Comparison of ENCODE assay signal across 10 mouse cellular contexts in the genomic region with DNA sequence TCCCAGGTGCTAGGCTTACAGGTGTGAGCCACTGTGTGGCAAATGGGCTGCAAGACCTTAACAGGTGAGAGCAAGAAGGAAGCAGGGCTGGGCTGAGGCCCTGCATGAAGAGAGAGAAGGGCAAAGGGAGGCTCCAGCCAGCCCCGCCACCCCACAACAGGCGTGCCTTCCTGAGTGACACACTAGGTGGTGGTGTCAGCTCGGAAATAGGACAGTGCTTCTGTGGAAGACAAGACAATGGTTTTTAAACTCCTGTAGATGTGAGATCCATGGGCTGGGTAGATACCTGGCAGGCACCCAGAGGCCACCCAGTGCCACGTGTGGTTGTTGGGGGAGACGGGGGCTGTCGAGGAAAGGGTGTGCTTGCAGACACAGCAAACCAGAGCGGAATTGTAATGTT. TPM values are rescaled to one million over a fixed set of nuclear protein-coding genes. Genes with fewer than 3 reads are reported as not detected.
DNase-seq lines count a peak whose midpoint lies in the region; ATAC-seq lines count a peak whose summit lies in the region.
"Had no signal": no experiment of that assay in that cellular context is flagged by ENCODE, and none has a peak within 500 bp of the region (broad histone marks: within the 10 kb centered on the region; RNA-seq: fewer than 3 reads in every experiment).

No protein-coding gene starts in this region.

- WGBS in intestine, embryonic 16.5 days = 68% methylated on average over 7 of the region's 7 CpGs
- WGBS in lung, embryonic 16.5 days = 70% methylated on average over 7 of the region's 7 CpGs

- H3K27ac ChIP-seq in intestine, embryonic 16.5 days (ENCODE audit: low read length) = no peak overlapping the region
- no peak overlapping the region for H3K27ac ChIP-seq in lung, embryonic 16.5 days (ENCODE audit: low read length)
- H3K27ac ChIP-seq: forebrain, embryonic 12.5 days had no signal

- H3K36me3 ChIP-seq in intestine, embryonic 16.5 days (ENCODE audit: control insufficient read depth, insufficient read depth, low read length) = no peaks in the 10 kb centered on the region
- no peaks in the 10 kb centered on the region for H3K36me3 ChIP-seq in lung, embryonic 16.5 days (ENCODE audit: control insufficient read depth, insufficient read depth, low read length)
- H3K36me3 ChIP-seq: forebrain, embryonic 12.5 days had no signal

- no peaks in the 10 kb centered on the region for H3K27me3 ChIP-seq in intestine, embryonic 16.5 days (replicated peaks; ENCODE audit: control insufficient read depth, insufficient read depth, low read length)
- H3K27me3 ChIP-seq in lung, embryonic 16.5 days (ENCODE audit: control insufficient read depth, insufficient read depth, low read depth, low read length) = no peaks in the 10 kb centered on the region
- H3K27me3 ChIP-seq: forebrain, embryonic 12.5 days had no signal

- peak; percentile 71 for ATAC-seq in intestine, embryonic 16.5 days
- peak; percentile 39 for ATAC-seq in lung, embryonic 16.5 days (ENCODE audit: low read depth)

- no peak overlapping the region for H3K4me2 ChIP-seq in intestine, embryonic 16.5 days (ENCODE audit: low read depth, low read length)
- no peak overlapping the region for H3K4me2 ChIP-seq in lung, embryonic 16.5 days (ENCODE audit: low read depth, low read length)
- H3K4me2 ChIP-seq: forebrain, embryonic 12.5 days had no signal

- DNase-seq in adrenal gland, adult (ENCODE audit: inconsistent age in 2 of 2, low spot score in 1 of 2) = peak; percentile 23 to 55
- DNase-seq in adrenal gland, adult 8-10 months = no peak
- peak; percentile 17 for DNase-seq in layer of hippocampus, adult 11-12 months (ENCODE audit: low spot score)
- no peak for DNase-seq in layer of hippocampus, postnatal 25 days (ENCODE audit: extremely low spot score in 1 of 2, low spot score in 1 of 2)
- no peak for DNase-seq in c-Kit-positive CD71-positive TER-119-positive erythroid progenitor cells, embryonic 14.5 days (ENCODE audit: low spot score)
- DNase-seq in embryo, embryonic 9.5 days (ENCODE audit: extremely low spot score) = no peak
- DNase-seq: thymus, postnatal 36 days had no signal

- H3K9me3 ChIP-seq in intestine, embryonic 16.5 days (ENCODE audit: control insufficient read depth, low read length) = peaks cover 5% of the 10 kb centered on the region; the same call in 1 of the 2 replicates
- peaks cover 3% of the 10 kb centered on the region; the same call in 1 of the 2 replicates for H3K9me3 ChIP-seq in lung, embryonic 16.5 days (ENCODE audit: control insufficient read depth, low read length)
- H3K9me3 ChIP-seq: forebrain, embryonic 12.5 days had no signal

- H3K9ac ChIP-seq in intestine, embryonic 16.5 days (ENCODE audit: low read depth, low read length) = no peak overlapping the region
- H3K9ac ChIP-seq in lung, embryonic 16.5 days (ENCODE audit: low read length) = no peak overlapping the region
- H3K9ac ChIP-seq: forebrain, embryonic 12.5 days had no signal

- H3K4me3 ChIP-seq in intestine, embryonic 16.5 days (ENCODE audit: low read length) = no peak overlapping the region
- no peak overlapping the region for H3K4me3 ChIP-seq in lung, embryonic 16.5 days (ENCODE audit: low read length)
- H3K4me3 ChIP-seq: forebrain, embryonic 12.5 days had no signal

- H3K4me1 ChIP-seq in intestine, embryonic 16.5 days (ENCODE audit: control insufficient read depth, insufficient read depth, low read length) = no peaks in the 10 kb centered on the region
- H3K4me1 ChIP-seq in lung, embryonic 16.5 days (replicated peaks; ENCODE audit: control insufficient read depth, insufficient read depth, low read length) = no peaks in the 10 kb centered on the region

RNA-seq across cellular contexts. Expression of a gene that starts 36.8 kb away (rescaled TPM):
- total RNA-seq in adrenal gland, adult 8-10 months (2022) = 1 to 10 TPM in 2 of 4 experiments, under 1 TPM in 2; 0.67 to 1.3 (median 0.98) TPM
- under 1 TPM; 0.66 to 0.82 TPM for total RNA-seq in layer of hippocampus, postnatal 25 days (2021)
- 21.0 and 21.4 TPM in 2 replicates for polyA plus RNA-seq in intestine, embryonic 16.5 days (2015; fragmentation: Nextera tagmentation; extraction: Ambion mirVana)
- polyA plus RNA-seq in lung, embryonic 16.5 days (2015; fragmentation: Nextera tagmentation; extraction: Ambion mirVana) = 7.9 and 8.3 TPM in 2 replicates

Comparison
In these comparisons a context has a peak if more than half of its experiments do, and no peak if none do; other contexts are left out.
1. DNase-seq: peak in adrenal gland, adult (2 of 2) and layer of hippocampus, adult 11-12 months (single experiment); none in adrenal gland, adult 8-10 months (single experiment), layer of hippocampus, postnatal 25 days (0 of 2), c-Kit-positive CD71-positive TER-119-positive erythroid progenitor cells, embryonic 14.5 days (single experiment) and embryo, embryonic 9.5 days (single experiment).